Mouse (Mus musculus) adrenal gland (tissue): Measurements from ENCODE around the gene Hfe2.
"Not testable (repeated sequence)": the region's sequence is repeated elsewhere in the genome, so short reads cannot be mapped to it uniquely, and the experiment has no call there.

Source experiments
- intact Hi-C: fragments of 180-260 bp; cut with DNase I; formaldehyde crosslinking; loops from one replicate; pipeline ENCODE4 v1.15.1; 2025

Gene Hfe2

GRCm38 (mm10) chr3:96496216-96496615 is 28.8 kb upstream of the Hfe2 start:
- intact Hi-C loops, result no loop called here

GRCm38 (mm10) chr3:96496620-96497275 is 28.2 kb upstream of the Hfe2 start:
- intact Hi-C loops, result not testable (repeated sequence)

- intact Hi-C loops, result no loop called here
Measured at GRCm38 (mm10) chr3:96497451-96498028, 27.4 kb upstream of the Hfe2 start.

DNA sequence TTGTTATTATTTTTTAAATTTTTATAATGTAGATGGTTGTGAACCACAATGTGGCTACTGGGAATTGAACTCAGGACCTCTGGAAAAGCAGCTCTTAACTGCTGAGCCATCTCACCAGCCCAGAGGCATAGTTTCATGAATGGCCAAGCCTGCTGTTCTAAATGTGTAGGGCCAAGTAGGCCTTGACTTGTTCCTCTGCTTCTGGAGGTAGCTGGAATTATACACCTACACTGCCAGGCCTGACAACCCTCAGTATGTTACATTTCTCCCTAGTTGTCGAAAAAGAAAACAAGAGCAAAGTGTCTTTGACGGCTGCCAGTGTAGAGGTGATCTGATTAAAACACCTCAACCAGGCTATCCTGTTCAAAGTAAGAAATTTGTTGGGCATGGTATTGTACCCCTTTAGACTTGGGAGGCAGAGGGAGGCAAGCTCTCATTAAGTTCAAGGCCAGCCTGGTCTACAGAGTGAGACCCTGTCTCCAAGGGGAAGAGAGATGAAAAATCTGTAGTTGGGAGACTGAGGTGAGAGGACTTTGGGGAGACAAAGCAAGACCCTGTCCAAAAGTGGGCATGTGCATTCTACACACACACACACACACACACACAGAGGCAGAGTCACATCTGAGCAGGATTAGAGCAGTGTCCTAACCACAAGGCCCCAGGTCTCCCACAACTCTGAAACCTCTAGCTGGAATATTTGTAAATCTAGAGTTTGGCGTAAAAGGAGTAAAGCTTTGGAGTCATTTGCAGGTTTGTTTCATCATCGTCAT is 26.3 kb upstream of the Hfe2 start:
- intact Hi-C loops, result no loop called here

GRCm38 (mm10) chr3:96499481-96500288 is 25.3 kb upstream of the Hfe2 start:
- intact Hi-C loops, result loop anchor here (5.0 kb wide), 1 partner anchor 217 kb away; no protein-coding TSS in a partner anchor

- intact Hi-C loops, result loop anchor here (5.0 kb wide), 1 partner anchor 218 kb away; no protein-coding TSS in a partner anchor
Measured at GRCm38 (mm10) chr3:96500289-96500621, 24.7 kb upstream of the Hfe2 start.

DNA sequence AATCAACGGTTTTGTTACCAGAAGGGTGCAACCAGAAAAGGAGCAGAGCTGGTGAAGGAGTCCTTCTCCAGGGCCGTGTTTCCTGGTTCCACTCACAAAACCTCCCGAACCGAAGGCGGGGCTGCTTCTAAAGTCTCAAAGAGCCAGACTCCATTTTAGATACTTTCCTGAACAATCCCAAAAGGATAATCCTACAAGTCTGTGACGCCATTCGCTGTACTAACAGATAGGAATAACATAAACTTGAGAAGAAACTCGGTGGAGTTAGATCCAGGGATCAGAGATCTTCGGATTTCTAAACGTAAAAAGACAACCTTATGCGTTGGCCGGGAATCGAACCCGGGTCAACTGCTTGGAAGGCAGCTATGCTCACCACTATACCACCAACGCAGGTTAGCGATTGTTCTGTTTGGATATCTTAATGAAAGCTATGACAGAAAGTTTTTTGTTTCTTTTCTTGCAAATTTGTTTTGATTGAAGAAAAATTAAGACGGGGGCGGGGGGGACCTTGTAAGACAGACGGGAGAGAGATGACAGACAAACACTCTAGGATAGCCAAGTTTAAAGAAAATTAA is 24.2 kb upstream of the Hfe2 start:
- intact Hi-C loops, result loop anchor here (5.0 kb wide), 1 partner anchor 218 kb away; no protein-coding TSS in a partner anchor

- intact Hi-C loops, result loop anchor here (5.0 kb wide), 1 partner anchor 219 kb away; no protein-coding TSS in a partner anchor
Measured at GRCm38 (mm10) chr3:96501391-96502115, 23.4 kb upstream of the Hfe2 start.

DNA sequence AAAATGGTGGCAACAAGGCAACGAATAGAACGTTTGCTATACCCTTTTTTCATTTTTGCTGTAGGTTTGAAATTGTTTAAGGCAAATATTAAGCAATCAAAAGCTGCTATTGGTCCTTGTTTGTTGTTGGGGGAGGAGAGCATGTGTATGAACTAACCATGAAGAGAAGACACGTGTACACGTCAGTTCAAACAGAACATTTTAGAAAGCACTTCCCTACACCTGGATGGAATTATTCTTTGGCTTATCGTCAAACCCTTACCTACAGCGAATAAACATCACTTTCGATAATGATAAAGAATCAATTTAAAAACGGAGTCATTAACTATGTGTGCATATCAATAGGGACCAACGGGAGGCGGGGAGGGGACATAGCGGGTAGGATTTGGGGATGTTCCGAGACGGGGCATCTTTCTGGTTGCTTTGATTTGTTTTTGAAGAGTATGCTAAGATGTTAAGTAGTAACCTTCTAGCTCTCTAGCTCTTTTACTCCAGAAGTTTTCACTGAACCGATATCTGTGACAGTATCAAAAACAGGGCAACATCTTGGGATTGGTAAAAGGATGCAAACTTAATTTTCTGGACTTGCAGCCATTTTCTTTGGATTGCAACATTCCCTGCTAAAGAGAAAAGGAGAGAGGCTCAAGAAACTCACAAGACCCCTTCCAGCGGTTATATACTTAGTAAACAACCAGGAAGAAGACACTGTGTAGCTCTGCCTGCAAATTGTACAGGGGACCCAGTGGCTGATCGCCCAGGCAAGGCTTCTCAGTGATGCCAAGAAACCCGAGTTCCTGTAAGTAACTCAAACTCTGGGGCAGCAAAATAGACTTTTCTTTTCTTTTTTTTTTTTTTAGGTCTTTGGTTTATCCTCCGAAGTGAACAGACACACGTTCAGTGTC is 22.5 kb upstream of the Hfe2 start:
- intact Hi-C loops, result loop anchor here (5.0 kb wide), 1 partner anchor 220 kb away; no protein-coding TSS in a partner anchor

- intact Hi-C loops, result loop anchor here (5.0 kb wide), 1 partner anchor 221 kb away; no protein-coding TSS in a partner anchor
Measured at GRCm38 (mm10) chr3:96503083-96503450, 21.9 kb upstream of the Hfe2 start.

GRCm38 (mm10) chr3:96503946-96504345 is 21.0 kb upstream of the Hfe2 start:
- intact Hi-C loops, result loop anchor here (5.0 kb wide), 1 partner anchor 222 kb away; no protein-coding TSS in a partner anchor

DNA sequence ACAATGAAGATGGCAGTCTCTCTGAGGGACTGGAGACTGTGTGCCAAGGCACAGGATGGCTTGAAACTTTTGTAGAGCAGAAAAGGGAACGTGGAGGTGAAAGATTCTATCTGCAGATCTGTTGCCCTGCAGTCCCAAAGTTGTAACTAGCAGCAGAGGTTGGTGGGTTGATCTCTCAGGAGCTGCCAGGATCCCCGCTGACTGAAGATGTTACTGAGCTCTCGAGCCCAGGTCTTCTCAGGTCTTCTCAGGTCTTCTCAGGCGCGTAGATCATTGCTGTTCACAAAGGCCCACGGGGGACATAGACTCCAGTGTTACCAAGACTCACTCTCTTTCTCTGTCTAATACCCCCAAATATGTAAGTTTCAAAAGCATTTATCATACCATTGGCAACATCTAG is 20.0 kb upstream of the Hfe2 start:
- intact Hi-C loops, result loop anchor here (5.0 kb wide), 1 partner anchor 223 kb away; no protein-coding TSS in a partner anchor

GRCm38 (mm10) chr3:96506396-96507047 is 18.4 kb upstream of the Hfe2 start:
- intact Hi-C loops, result no loop called here

DNA sequence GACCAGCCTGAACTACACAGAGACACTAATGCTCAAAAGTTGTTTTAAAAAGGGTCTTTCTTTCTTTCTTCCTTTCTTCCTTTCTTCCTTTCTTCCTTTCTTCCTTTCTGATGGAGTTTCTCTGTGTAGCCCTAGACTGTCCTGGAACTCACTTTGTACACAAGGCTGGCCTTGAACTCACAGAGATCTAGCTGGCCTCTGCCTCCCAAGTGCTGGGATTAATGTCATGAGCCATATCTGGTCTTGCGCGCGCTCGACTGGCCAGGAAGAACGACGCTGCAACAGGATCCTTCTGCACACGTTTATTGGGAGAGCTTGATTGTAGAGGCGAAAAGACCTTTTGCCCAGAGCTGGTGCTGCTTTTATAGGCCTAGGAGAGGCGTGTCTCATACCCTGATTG is 17.0 kb upstream of the Hfe2 start:
- intact Hi-C loops, result not testable (repeated sequence)

DNA sequence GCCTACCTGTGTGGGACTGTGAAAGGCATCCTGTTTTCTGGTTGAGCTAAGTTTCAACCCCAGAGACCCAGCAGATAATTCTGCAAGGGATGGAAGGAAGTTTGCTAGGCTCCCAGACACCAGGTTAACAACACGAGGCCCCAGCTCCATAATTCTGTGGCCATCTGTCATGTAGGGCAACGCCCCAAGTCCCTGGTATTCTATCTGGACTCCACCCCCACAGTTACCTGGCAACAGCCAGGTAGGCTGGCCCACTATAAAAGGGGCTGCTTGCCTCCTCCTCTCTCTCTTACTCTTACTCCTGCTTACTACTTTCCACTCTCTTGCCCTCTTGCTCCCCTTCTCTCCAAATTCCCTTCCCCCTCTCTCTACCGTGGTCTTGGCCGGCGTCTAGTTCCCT is 4.8 kb upstream of the Hfe2 start:
- intact Hi-C loops, result no loop called here

DNA sequence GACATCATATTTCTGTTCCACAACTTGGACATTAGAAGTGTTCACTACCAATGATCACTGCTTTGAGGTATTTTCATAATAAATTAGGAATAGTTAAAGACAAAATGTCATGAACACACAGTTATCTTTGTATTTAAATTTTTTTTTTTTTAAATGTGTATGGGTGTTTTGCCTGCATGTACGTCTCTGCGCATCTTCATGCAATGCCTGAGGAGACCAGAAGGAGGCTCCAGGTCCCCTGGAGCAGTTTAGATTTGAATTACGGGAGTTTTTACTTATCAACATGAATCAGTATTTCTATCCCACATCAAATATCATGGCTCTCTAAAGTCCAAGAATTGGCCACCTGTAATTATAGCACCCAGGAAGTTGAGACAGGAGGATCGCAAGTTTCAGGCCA is 2.8 kb upstream of the Hfe2 start:
- intact Hi-C loops, result no loop called here

DNA sequence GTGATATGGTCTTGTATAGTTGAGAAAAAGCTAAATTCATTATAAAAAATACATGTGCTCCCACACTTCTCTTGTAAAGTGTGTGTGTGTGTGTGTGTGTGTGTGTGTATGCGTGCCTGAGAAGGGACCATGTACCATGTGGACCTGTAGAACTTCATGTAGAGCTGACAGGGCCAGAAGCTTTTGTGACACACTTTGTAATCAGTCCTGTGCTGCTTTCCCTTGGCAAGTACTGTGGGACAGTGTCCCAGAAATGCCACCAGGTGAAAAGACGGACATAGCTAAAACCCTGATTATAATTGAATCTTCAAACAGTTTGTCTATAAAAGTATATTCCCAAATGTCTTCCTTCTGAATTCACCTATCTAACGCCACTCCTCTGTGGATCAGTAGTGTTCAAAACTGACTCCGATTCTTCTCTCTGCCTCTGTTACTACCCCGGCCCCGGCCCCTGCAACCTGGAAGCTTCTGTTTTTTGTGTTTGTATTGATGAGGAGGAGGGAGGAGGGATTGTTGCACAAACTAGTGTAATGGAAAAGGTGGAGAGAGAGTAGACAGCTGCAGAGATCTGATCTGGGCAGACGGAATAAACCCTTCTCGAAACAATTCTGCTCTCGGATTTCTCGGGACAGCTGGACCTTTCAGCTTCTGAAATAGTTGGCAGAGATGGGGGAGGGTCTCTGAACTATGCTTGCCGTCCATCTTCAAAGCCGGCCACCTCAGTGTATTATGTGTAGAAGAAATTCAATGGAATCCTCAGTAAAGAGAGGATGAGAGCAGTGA is 753 bp upstream of the Hfe2 start:
- intact Hi-C loops, result no loop called here
